Mouse (Mus musculus): ENCODE data around the gene Ccdc40. TPM values are rescaled to one million over a fixed set of nuclear protein-coding genes. Genes with fewer than 3 reads are reported as not detected.

Gene Ccdc40
- 0.29 and 1.7 TPM in 2 replicates for total RNA-seq (2021)
- long read RNA-seq = 0 reads

DNA sequence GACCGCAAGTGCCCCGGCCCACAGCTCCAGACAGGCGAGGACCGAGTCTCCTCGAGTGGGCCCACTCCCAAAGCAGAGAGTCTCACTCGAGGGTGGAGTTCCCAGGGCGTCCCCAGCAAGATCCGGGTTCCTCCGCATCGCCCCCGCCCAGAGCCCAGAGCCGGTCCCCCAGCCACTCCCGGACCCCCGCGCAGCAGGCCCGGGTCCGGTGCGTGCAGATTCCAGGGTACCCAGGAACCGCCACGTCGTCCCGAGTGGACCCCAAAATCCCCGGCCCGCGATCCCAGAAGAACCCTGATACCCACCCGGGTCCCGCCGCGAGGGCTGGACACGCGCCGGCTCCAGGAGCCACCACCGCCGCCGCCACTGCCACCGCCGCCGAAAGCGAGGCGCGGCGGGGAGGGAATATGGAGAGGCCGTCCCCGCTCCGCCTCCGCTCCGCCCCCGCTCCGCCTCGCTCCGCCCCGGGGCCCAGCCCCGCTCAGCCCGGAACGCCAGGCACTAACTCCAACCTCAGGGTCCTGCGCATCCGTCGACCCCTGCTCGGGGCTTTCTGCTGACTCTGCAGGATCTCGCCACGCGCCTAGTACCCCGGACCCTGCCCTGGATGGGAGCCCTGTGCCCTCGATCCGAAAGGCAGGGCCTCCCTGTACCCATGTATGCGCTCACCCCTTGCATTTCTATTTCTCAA, at the start of gene Ccdc40, which contains the start of gene Tbc1d16:
Gene Ccdc40 (plus strand): TSS at position 482 of the 691 bp plus-strand sequence.
Gene Tbc1d16 (minus strand): TSS at position 409 of the 691 bp plus-strand sequence.
- peak; percentile 80 for DNase-seq

DNA sequence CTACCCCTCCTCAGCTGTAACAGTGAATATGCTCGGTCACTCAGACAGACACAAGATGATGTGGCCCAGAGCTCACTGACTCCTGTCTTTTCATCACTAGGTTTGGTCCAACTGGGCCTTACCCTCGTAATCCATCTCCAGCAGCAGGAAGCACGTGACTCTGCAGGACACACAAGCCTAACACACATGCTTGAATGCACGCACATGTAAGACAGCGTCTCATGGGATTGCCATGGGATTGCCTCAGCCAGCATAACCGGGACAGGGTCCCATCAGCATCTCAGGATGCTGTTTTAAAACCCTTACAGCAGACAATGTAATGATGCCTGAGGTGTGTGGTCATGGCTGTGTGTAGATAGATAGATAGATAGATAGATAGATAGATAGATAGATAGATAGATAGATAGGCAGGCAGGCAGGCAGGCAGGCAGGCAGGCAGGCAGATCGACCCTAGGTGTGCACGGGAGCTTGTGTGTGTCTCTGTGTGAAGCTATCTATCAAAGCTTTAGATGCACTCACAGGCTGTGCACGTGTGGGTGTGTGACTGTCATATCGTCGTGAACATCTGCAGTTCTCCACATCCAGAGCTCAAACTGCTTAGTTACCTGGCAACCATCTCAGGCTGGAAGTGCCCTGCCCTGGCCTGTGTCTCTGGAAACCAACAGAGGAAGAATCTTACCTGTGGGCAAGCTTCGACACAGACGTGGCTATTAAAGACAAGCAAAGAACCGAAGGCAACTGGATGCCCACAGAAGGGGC, 47.4 kb upstream of the Ccdc40 start:
- DNase-seq = no peak

DNA sequence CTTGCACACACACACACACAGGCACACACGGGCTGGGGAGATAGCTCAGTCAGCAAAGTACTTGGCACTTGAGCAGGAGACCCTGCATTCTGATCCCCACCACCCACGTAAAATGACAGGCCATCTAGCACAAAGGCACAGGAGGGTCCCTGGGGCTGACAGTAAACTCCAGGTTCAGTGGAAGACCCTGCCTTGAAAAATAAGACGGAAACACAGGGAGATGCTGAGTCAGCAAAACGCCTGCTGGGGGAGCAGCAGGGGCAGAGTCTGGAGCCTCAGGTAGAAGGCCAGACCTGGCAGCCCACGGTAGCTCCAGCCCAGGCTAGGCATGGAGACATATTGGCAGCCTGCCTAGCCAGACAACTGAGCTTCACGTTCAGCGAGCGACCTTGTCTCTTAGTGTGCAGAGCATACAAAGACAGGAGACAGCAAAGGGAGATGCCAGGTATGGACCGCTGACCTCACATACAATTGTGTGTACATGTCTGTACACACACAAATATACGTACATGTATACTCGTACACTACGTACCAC, 46.4 kb upstream of the Ccdc40 start:
- no peak for DNase-seq

DNA sequence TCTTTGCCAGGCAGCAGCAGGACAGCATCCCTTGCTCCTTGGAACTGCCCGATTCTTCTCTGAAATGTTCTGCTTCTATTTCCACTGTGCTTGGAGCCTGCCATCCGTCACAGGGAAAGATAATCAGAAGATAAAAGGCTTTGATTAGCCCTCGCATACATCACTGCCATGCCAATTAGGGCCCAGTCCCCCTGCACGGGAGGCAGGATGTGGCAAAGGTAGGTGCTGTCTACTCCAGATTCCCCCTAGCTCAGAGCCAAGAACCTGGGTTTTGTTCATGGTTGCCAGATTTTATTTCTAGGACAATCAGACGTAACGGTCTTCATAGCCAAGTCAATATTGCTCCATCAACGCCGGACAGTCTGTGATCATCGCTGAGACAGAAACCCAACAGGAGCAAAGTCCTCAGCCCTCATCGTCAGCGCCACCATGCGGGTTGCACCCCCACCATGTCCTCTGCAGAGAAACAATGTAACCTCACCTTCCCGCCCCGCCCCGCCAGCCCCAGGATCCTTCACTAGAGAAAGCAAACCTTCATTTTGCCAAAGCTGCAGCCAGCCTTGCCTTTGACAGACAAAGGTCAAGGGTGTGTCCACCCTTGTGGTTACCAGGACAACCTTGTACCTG, 44.6 kb upstream of the Ccdc40 start:
- DNase-seq = no peak

DNA sequence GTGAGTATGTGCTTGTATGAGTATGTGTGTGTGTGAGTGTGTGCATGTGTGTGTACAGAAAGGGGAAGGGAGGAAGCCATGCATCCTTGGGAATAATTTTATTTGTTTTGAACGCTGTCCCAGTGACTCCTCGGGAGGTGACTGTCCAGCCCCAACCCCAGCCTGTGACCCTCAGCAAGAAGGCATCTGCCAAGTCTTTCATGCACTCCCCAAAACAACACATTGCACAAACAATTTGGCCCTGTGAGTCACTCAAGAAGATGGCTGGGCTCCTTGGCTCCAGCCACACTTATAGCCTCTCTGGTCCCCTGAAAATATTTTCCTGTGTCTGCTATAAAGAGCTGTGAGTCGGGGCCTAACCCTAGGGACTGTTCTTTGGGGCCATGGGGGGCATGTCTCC, 42.0 kb upstream of the Ccdc40 start:
- DNase-seq = peak; percentile 41

DNA sequence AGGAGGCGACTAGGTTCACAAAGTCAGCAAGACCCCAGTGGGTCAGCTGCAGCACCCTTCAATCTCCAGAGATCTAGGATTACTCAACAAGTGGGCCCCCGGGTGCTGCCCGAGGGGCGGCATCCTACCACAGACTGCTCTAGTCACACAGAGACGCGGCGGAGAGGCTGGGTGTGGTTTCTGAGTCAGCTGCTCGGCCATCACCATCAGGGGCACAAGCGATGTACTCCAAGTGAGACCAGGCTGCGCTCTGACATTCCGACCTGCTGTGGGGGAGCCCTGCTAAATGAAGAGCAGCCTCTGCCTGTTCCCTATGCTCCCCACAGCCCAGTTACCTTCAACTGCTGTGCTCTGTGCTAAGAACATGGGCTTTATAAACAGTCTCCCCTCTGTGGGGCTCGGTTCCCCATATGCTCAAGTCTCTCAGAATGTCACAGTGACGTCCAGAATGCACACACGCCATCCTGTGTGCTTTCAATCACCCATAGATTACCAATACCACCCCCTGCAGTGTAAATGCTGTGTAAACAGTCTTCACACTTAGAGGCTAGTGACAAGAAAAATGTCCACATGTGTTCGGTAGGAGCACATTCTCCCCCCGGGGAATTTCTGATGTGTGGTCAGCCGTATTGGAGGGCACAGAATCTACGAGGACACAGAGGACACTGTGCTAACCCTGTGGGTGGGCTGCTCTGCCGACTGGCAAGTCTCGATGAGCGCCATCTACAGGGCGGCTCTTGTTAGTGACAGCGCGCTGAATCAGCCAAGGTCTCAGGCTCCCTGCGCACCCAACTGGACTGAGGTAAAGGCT, 41.2 kb upstream of the Ccdc40 start:
- DNase-seq = peak; percentile 82

DNA sequence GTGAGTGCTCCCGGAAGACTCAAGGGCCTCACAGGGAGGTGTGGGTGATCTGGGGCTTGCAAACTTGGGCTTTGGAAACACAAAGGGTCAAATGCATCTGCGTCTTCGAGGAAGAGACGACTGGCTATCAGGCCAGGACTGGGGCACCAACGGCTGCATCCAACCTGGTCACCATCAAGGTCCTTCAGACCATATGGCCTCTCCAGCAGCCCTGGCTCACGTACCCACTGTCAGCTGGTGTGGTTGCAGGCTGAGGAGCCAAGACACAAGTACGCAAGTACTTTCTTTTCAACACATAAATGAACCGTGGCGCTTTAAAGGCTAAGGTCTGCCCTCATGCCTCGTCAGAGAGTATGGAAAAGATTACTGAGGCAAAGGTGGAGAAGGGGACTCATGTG, 40.6 kb upstream of the Ccdc40 start:
- no peak for DNase-seq

DNA sequence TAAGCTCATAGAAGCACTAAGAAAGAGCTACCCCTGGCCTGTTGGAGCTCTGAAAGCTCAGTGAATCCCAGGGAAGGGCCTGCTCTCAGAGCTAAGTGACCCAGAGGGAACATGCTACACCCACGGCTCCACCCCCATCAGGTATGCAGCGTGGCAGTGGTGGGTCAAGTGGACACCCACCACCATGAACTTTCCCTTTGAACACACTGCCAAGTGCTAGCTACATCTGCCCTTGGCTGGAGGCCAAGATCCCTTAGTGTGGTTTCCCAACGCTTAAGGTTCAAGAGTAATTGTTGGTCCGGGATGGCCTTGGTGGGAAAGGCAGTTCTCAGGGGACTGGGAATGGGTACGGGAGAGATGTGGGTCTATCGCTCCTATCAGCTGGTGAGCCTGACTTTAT, 40.0 kb upstream of the Ccdc40 start:
- peak; percentile 62 for DNase-seq

DNA sequence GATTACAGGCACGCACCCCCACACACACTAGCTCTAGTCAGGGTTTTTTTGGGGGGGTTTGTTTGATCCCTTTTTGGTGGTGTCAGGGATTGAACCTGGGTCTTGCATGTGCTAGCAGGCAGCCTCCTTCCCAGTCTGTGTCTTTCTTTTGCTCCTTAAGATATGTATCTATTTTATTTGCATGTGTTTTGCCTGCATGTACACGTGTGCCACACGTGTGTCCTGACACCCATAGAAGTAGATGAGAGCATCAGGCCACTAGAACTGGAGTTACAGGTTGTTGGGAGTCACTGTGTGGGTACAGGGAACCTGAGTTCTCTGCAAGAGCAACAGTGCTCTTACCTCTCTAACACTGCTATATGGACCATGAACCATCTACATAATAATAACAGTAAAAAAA, 39.1 kb upstream of the Ccdc40 start:
- DNase-seq = no peak

DNA sequence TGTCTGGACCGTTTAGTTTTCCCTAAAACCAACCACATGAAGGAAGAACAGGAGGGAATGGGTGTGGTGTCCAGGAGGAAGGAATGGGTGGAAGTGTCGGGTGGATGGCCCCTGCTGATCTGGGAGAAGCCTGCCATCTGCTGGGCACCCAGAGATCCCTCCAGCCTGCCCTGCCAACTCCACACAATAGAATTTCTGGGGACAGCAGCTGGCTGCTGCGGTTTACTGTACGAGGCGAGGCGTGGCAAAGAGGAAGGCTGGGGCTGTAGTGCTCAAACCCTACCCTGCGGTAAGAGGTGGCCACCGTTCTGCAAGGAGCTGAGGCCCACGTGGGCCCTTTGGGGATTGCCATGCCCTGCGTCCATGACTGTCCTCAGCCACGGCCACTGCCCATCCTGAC, 37.9 kb upstream of the Ccdc40 start:
- peak; percentile 79 for DNase-seq

DNA sequence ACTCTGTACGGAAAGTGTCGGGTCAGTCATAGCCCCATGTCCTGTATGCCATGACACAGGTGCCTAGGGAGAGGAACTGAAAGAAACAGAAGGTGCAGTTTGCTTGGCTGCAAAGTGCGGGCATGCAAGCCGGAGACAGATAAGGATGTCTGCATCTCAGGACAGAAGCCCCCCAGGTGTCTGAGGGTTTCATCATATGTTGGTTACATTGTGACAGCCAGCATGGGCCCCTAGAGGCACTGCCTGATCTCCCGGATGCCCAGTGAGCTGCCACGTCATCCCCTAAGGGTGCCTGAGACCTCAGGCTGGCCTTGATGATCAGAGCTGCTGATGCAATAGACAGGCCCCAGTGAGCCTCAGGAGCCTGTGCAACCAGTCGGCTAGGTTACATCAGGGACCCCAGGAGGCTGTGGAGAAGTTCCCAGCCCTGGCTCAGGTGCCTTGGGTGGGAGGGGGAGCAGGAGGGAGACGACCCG, 36.7 kb upstream of the Ccdc40 start:
- DNase-seq = peak; percentile 50

DNA sequence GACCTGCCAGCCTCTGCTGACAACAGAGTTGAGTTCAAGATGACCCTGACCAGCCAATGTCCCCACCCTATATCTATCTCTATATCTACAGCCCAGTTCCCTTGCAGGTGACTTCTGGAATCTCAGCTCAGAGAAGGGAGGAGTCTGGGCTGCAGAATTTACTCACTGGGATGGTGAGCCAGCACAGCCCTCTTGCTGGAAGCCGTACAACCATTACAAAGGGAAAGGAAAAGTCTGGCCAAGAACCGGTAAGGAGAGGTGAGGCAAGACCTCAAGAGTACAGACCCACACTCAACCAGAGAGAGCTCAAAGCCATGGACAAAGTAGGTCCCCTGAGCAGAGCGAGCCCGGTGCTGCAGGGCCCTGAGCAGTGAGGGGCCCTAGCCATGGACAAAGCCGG, 36.2 kb upstream of the Ccdc40 start:
- no peak for DNase-seq

DNA sequence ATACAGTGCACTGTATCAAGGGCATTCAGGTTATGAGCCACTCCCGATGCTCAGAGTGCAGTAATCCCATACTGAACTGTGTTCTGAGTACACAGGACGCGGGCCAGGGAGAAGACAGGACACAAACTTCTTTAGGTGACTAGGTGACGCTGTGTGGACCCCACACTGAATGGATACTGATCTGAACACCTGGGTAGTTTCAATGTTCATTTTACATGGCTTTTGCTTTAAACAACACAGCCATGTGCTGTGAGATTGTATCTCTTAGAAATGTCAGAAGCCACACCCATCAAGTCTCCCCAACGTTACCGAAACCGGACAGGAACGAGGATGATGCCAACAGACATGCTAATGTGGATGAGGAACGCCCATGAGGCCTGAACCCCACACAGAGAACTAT, 35.8 kb upstream of the Ccdc40 start:
- DNase-seq = no peak

DNA sequence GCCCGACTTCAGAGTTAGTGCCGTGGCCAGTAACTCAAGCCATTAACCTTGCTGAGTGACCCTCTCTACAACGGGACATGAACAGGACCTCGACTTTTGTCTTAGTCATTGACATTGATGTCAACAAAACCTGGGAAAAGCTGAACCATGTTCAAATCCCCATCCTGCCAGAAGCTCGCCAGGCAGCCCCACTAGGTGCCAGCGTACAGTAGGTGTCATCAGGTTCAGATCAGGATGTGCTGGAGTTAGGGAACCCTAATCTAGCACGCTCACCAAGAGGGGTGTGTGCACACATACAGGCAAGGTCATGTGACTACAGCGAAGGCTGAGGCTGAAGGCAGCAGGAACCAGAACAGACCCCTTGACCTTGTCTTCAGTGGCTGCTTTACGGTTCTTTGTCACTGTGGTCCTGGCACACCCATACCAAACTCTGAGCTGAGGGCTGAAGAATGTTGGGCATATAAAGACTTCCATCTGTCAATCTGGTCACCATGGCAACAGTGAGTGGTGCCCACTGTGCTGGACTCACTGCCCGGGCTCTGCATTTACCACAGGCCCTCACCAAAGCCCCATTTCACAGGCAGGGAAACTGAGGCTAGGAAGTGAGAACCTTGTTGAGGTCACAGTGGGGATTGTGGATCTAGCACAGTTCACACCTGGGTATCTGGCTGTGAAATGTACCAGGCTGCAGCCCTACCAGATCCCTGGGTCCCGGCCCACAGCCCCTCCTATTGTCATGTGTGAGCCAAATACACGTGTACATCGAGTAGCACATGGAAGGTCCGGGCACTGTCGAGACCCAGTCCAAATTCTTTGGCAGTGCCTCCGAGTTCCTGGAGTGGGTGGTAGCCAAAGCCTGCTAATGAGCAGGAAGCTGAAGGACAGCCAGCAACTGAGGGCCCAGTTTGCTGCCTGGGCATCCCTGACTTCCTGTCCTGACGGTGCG, 30.5 kb upstream of the Ccdc40 start:
- no peak for DNase-seq

DNA sequence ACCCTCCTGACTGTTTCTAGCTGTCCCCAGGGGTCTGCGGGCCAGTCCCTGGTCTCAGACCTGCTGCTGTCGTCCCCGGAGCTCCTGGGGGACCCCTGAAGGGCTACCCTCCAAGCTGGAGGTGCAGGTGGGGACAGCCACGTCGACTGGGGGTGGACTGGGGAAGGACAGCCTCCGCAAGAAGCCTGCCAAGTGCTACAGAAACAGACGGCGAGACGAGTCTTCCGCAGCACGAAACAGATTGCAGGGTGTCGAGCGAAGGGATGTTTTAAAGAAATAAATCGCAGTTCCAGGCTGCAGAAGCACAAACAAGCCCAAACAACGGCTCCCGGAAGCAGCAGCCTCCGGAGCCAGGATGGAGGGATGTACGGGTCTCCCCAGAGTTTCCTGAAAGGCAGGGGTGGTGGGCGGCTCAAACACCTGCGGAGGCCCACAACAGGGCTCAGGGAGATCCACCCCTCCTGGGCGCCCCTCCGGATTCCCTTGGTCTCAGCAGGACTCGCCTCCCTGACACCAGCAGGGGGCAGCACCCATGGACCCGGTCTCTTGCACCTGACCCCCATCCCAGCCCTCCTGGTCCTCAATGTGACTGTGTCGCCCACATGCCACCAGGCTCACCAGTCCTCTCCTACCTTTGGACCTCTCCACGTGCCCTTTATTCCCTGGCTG, 29.7 kb upstream of the Ccdc40 start:
- DNase-seq = no peak

DNA sequence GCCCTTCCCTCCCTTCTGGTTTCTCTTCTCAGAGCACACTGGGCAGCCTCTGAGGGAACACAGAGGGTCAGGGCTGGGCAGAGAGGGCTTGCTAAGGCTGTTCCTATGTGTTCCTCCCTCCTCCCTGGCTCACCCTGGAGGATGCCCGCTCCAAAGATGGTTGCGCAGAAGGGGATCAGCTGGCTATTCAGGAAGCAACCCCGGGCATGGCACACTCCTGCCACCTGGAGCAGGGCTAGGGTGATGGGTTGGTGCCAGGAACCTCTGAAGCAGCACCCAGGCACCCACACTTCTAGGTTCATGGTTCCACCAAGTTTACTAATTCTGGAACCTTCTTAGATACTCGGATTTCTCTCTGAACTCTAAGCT, 29.2 kb upstream of the Ccdc40 start:
- DNase-seq = no peak

DNA sequence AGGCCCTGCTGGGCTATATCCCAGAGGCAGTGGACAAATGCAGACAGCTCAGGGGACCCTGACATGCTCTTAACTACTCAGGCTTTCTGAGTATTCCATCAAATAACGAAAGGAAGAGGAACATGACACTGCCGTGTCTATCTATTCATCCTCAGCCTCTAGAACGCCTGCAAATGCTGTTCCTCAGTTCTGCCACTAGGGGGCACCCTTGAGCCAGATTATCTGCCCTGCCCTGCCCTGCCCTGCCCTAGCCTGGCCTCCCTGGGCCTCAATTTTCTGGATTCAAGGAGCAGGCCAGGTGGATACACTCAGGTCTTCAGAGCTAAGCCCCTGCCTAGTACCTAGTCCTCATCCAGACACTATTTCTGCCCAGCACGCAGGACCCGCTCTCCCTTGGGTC, 24.9 kb upstream of the Ccdc40 start:
- DNase-seq = no peak

DNA sequence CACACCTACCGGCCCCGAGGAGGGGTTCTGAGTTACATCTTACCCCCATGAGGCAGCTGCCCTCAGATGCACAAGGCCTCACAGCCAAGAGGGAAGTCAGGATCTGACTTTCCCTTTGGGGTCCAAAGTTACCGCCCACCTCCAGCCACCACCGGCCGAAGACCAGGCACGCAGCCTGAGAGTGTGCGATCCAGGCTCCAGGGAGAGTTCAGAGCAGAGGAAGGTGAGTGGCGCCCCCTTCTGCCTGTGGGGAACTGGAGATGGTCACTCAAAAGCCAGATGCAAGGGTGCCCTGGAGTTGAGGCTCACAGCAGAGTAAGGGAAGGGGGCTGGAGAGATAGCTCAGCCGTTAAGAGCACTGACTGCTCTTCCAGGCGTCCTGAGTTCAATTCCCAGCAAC, 22.6 kb upstream of the Ccdc40 start:
- no peak for DNase-seq

DNA sequence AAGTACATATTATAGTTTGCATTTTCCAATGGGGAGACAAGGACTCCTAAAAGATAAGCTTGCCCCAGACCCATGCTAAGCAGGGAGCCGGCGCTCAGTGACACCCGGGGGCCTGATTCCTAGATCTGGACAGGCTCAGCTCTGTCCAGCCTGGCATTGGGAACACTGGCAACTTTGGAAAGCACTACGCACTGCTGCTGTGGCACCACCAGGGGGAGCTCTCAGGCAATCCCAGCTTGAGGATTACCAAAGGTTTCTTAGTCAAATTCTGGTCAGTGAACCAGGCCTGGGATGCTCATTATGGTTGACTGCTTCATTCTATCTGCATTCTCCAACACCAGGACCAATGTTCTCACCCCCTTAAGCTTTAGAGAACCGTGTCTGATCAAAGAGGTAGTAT, 21.8 kb upstream of the Ccdc40 start:
- peak; percentile 84 for DNase-seq

DNA sequence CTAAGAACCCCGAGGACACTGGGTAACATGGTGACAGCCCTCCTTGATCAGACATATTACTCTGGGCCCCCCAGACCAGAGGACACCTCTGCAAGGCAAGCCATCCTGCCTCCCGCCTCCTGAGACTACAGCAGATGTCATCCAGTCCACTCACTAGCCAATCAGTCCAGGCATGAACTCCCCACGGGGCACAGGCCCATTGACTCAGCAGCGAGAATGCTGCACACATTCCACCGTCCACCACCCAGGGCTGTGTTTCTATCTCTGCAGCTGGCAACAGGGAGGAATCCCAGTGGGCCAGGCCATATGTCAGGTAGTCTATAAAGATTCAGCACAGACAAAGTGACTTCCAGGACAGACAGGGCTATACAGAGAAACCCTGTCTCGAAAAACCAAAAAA, 20.4 kb upstream of the Ccdc40 start:
- DNase-seq = no peak

Measured in adrenal gland, postnatal 25 days (tissue).